Mouse (Mus musculus): Measurements from ENCODE around the gene Tmf1. TPM values are rescaled to one million over a fixed set of nuclear protein-coding genes. Genes with fewer than 3 reads are reported as not detected.
A peak's percentile ranks its signal among the peaks of the same experiment; 100 is the strongest.

Gene Tmf1
- total and polyA plus RNA-seq, 2 experiments = 1.6 to 18.0 TPM

GRCm38 (mm10) chr6:97104264-97104852 is 74.6 kb downstream of the Tmf1 start:
- Histone ChIP-seq H3K27me3 (ENCODE audit: control insufficient read depth, insufficient read depth, low read length) (no peaks in the 10 kb centered on the region), H3K9ac (ENCODE audit: low read depth, low read length) (no peak overlapping the region), H3K79me2 (ENCODE audit: control insufficient read depth, insufficient read depth, low read length) (no peaks in the 10 kb centered on the region), H3K4me1 (ENCODE audit: control insufficient read depth, insufficient read depth, low read length) (no peaks in the 10 kb centered on the region), H3K4me3 (ENCODE audit: insufficient read depth, low read depth, low read length) (no peak overlapping the region), H3K36me3 (ENCODE audit: control insufficient read depth, insufficient read depth, low read length) (no peaks in the 10 kb centered on the region), H3K27ac (replicated peaks; ENCODE audit: insufficient read depth, low read depth, low read length) (no peak overlapping the region)
- TF ChIP-seq POLR2A (IDR thresholded peaks at IDR 0.05; ENCODE audit: extremely low read depth, insufficient read depth, low read length) (no peak), CTCF (IDR thresholded peaks at IDR 0.05; ENCODE audit: low read depth, low read length) (peak; percentile 74)
- WGBS = 37% methylated on average over 7 of the region's 7 CpGs
- DNase-seq (ENCODE audit: extremely low read depth, low read depth, low spot score) = peak; percentile 30

Other genes with a start within 250 kb of the Tmf1 start
- gene Fam19a4, start 118.7 kb downstream of the Tmf1 start, total RNA-seq (2014; rRNA removed) = not detected in 2 replicates
- not detected in 2 replicates for gene Fam19a4, start 118.7 kb downstream of the Tmf1 start, polyA plus RNA-seq (2012; rRNA removed)
- gene Eogt, start 29.9 kb downstream of the Tmf1 start, total RNA-seq (2014; rRNA removed) = 3.3 and 3.9 TPM in 2 replicates
- gene Eogt, start 29.9 kb downstream of the Tmf1 start, polyA plus RNA-seq (2012; rRNA removed) = 1.1 and 2.0 TPM in 2 replicates
- gene Uba3, start 26.5 kb upstream of the Tmf1 start, total RNA-seq (2014; rRNA removed) = 33.6 and 38.0 TPM in 2 replicates
- 6.6 and 7.3 TPM in 2 replicates for gene Uba3, start 26.5 kb upstream of the Tmf1 start, polyA plus RNA-seq (2012; rRNA removed)
- gene Arl6ip5, start 31.6 kb upstream of the Tmf1 start, total RNA-seq (2014; rRNA removed) = 27.8 and 28.7 TPM in 2 replicates
- gene Arl6ip5, start 31.6 kb upstream of the Tmf1 start, polyA plus RNA-seq (2012; rRNA removed) = 25.3 and 28.6 TPM in 2 replicates
- 0.27 and 0.28 TPM in 2 replicates for gene Lmod3, start 73.6 kb upstream of the Tmf1 start, total RNA-seq (2014; rRNA removed)
- 0.04 and 0.07 TPM in 2 replicates for gene Lmod3, start 73.6 kb upstream of the Tmf1 start, polyA plus RNA-seq (2012; rRNA removed)

Measured in liver, adult 2 months (tissue).